Mouse (Mus musculus) left cerebral cortex, adult 2 months (tissue): ENCODE results near the gene 1700092M07Rik. TPM values are rescaled to one million over a fixed set of nuclear protein-coding genes. Genes with fewer than 3 reads are reported as not detected.
A peak's percentile ranks its signal among the peaks of the same experiment; 100 is the strongest.
"Not testable (repeated sequence)": the region's sequence is repeated elsewhere in the genome, so short reads cannot be mapped to it uniquely, and the experiment has no call there.

Source experiments
- DNase-seq, 2 experiments: peaks; one replicate each; pipeline ENCODE4 v3.0.0; 2021 to 2022; ENCODE audit warnings: low spot score in 2 of 2, mixed read lengths in 1 of 2; ENCODE audit errors: extremely low spot score in 1 of 2
- H3K27ac ChIP-seq: fragments of 200-600 bp; 2 replicates; pipeline ENCODE4 v1.8.1; 2022
- H3K4me3 ChIP-seq: fragments of 200-600 bp; 2 replicates; pipeline ENCODE4 v1.8.1; 2022
- CTCF ChIP-seq: fragments of 200-600 bp; IDR thresholded peaks from 2 replicates; pipeline ENCODE4 v1.8.1; 2022; ENCODE audit warnings: antibody characterized with exemption, mild to moderate bottlenecking, moderate library complexity
- intact Hi-C: fragments of 180-260 bp; cut with DNase I; formaldehyde crosslinking; loops from one replicate; pipeline ENCODE4 v1.15.1; 2025
- total RNA-seq, 2 experiments: library from RNA; stranded (reverse); gene quantifications; 2 replicates each; pipeline ENCODE4 v1.2.3; 2021

The 1700092M07Rik gene
- total RNA-seq, 2 experiments from 2014 or later: 1.4 to 1.8 TPM

DNA sequence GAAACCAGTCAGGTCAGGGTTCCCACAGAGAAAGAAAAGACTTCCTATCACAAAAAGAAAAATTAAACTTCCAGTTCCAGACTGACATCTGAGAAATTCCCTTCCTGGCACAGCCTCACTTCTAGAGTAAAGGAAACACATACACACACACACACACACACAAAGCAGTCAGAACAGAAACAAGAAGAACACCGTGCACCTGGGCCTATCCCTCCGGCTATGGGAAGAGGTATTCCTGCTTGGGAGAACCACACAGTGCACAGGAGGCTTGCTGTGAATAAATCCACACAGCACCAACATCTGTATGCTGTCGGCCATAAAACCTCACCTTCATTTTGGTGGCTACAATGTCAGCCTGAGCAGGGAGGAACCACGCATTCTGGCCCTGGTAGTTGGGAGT lies 29.0 kb upstream of the 1700092M07Rik start:
- no peak overlapping the region for H3K27ac ChIP-seq
- no peak for TF ChIP-seq CTCF
- DNase-seq: no peak
- H3K4me3 ChIP-seq: peak overlapping the region; percentile 88
- intact Hi-C loops: no loop called here

DNA sequence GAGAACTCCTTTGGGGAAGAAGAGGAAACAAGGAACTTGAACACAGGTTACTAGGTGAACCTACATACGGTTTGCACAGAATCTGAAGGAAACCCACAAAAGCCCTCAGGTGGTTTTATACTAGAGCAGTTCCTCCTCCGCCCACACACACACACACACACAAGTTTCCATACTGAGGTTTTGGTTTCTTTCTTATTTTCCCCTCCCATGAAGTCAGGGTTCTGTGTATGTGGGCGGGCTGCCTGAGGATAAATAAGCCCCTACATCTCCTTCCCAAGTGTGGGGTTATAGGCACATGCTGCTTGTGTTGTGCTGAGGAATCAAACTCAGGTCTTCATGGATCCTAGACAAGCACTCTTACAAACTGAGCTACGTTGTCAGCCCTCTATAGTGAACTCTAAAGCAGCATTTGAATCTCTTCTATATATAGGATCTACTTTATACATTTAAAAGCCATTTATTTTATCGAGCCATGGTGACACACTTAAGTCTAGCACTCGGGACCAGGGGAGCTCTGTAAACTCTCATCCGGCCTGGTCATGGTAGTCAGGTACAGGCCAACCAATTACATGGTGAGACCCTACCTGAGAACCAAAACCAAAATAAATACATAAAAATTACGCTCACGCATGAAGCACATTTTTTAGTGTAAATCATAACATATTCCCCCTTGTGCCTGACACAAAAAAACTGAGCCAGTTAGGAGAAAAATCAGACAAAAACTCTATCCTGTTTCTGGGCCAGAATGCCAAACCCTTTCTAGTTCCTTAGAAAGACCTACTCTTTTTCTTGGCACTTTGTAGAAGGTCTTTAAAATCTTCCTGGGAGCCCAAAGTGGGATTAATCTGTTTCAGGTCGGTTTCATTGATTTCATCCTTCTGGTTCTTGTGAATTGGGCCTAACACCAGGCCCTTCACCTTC lies 28.3 kb upstream of the 1700092M07Rik start:
- intact Hi-C loops: no loop called here

DNA sequence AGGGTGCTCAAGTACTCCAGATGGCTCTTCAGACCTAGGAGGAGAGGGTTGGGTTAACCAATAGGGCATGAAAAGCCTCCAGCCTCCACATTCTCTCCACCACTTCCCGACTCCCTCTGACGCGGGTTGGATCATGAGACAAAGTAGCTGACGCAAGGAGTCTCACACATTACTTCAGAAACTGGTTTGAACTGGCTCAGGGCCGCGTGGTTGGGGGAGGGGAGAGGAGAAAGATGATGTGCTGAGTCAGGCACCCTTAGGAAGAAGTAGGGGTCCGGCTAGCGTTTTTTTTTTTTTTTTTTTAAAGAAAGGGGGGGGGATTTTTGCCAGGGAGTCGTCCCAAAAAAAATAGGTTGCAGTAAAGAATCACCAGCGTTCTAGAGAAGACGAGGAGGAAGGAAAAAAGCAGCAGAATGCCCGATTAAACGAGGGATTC lies 27.6 kb upstream of the 1700092M07Rik start:
- intact Hi-C loops: no loop called here
- peak; percentile 56 to 66 for DNase-seq
- Histone ChIP-seq H3K4me3 (peak overlapping the region; percentile 88), H3K27ac (peak overlapping the region; percentile 93)
- no peak for TF ChIP-seq CTCF

More for the DNA sequence above, 28.3 kb upstream of the 1700092M07Rik start:
- no peak for DNase-seq
- peak overlapping the region; percentile 93 for H3K27ac ChIP-seq
- no peak for TF ChIP-seq CTCF
- H3K4me3 ChIP-seq: peak overlapping the region; percentile 88

DNA sequence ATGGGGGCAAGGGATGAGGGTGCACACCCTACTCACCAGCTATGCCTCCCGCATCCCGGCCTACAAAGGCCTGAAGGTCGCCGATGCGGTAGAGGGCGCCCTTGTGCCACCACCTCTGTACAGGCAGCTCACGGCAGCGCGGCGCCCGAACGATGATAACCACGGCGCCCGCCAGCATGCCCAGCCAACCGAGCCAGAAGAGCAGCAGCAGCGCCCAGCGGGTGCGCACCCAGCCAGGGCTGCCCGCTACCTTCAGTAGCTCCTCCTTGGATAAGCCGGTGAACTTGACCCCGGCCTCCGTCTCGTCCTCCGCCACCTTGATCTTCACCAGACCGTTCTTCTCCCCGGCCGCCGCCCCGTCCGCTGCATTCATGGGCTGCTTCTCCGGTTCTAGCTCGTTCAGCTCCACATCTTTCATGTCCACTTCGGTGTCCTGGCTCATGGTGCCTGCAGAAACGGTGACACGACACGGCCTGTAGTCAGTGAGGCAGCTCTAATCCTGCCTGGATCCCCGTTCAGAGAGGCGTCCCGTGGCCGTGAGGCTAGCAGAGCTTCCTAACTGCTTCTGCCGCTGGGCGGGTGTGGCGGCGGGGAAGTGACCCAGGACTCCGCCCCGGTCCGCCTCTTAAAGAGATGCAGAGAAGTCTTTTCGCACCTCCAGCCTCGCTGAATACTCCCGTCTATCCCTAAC lies 27.1 kb upstream of the 1700092M07Rik start:
- TF ChIP-seq CTCF: peak; percentile 73
- H3K4me3 ChIP-seq: peak overlapping the region; percentile 88
- H3K27ac ChIP-seq: peak overlapping the region; percentile 93
- intact Hi-C loops: no loop called here
- DNase-seq: peak; percentile 92

DNA sequence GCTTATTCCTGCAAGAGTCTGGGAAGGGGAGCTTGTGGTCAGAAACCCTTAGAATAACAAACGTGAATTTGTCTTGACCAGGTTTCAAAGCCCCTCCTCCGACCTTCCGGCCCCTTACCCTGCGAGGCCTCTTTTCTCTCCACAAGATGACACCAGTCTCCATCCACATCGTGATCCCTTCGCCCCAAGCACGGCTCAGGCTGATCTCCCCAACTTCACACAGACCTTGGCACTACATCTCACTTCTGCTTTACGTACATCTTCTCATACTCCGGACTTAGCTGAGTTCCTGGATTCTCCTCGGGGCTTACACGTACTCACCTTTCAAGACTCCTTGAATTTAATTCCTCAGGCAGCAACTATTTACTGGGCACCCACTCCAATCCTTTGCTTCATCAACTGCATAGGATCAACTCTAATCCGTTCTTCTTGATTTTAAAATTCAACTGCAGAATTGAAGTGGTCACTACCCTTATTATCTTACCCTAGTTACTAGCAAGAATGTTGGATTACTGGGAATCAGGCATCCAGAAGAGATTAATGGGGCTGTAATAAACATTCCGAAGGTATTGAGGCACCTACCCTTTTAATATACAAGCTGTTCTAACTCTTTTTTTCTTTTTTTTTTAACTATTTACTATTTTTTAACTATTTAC lies 26.4 kb upstream of the 1700092M07Rik start:
- intact Hi-C loops: no loop called here
- DNase-seq: no peak
- H3K27ac ChIP-seq: peak overlapping the region; percentile 93

DNA sequence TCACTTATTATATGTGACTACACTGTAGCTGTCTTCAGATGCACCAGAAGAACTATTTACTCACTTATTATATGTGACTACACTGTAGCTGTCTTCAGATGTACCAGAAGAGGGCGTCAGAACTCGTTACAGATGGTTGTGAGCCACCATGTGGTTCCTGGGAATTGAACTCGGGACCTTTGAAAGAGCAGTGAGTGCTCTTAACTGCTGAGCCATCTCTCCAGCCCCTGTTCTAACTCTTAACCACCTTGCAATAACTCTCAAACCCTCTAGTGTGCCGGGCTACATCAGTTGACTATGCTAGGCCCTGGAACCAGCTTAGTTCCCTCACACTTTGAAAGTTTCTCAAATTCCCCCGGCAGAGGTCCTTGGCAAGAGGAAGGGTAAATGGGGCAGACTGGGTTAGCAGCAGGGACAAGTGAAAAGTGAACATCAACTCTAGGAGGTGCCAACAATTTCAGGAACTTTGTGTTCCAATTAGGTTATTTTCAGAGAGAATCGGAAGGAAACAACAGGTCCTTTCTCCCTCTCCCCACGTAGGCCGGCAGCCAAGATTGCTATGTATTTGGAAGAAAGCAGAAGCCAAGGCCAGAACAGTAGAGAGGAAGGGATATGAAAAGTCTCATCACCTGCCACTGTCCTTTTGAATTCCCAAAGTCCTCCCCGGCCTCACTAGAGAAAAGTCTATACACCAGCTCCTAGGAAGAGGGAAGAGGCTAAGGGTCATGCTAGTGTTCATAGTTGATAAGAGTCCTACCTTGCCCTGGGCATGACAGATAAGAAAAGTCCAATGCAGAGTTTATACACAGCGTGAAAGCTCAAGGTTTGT lies 25.7 kb upstream of the 1700092M07Rik start:
- Histone ChIP-seq H3K4me3 (no peak overlapping the region), H3K27ac (no peak overlapping the region)
- peak; percentile 3 for TF ChIP-seq CTCF
- intact Hi-C loops: no loop called here
- DNase-seq: no peak

More for the DNA sequence above, 26.4 kb upstream of the 1700092M07Rik start:
- TF ChIP-seq CTCF: no peak
- H3K4me3 ChIP-seq: peak overlapping the region; percentile 88

DNA sequence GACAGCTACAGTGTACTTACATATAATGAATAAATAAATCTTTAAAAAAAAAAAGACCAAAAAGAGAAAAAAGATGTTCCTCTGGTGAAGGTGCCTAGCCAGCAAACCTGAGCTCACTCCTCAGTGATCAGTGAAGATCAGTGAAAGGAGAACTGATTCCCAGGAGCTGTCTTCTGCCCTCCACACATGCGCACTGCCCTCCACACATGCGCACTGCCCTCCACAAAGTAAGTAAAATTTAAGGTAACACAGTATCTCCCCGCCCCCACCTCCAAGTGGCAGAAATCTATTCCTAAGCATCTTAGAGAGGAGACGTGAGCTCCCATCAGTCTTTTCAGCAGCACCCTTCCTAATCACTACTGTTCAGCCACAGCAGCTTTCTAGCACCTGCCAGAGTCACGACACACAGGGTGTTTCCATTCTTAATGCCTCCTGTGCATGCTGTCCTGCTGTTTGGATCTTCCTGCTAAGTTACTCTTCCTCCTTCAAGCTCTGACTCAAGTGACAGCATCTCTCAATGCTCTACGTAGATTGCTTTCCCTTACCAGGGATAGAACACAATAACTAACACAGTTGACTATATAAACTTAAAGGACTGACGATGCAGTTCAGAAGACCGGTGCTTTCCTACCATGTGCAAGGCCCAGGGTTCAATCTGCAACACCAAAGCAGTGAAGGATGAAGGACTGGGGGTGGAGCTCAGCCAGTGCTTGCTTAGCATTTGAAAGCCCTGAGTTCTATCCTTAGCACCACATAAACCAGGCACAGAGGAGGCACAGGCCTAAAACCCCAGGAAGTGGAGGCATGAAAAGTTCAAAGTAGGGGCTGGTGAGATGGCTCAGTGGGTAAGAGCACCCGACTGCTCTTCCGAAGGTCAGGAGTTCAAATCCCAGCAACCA lies 24.4 kb upstream of the 1700092M07Rik start:
- Histone ChIP-seq H3K4me3 (no peak overlapping the region), H3K27ac (no peak overlapping the region)
- no peak for TF ChIP-seq CTCF
- DNase-seq: no peak
- intact Hi-C loops: no loop called here

DNA sequence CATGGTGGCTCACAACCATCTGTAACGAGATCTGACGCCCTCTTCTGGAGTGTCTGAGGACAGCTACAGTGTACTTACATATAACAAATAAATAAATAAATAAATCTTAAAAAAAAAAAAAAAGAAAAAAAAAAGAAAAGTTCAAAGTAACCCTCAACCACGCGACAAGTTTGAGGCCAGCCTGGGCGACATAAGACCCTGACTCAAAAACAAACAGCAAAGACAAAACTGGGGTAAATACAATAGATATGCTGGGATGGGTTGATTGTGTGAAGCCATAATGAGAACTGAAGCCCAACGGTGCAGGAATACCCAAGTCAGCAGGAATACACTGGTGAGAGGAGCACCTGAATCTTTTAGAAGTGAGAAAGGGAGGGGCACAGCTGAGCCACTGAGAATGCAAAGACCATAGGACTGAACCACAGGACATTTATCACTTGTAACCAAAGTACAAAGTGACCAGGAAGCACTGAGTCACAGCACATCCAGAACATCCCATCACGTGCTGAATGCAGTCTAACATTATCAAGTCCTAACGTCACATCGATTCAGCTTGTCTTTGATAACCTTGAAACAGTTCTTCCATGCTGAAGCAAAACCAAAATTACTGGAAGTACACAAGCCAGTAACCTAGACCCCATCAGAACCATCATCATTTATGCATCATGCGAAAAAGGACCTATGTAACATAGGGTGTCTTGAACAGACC lies 23.6 kb upstream of the 1700092M07Rik start:
- Histone ChIP-seq H3K27ac (no peak overlapping the region), H3K4me3 (no peak overlapping the region)
- DNase-seq: no peak
- TF ChIP-seq CTCF: no peak
- intact Hi-C loops: no loop called here

DNA sequence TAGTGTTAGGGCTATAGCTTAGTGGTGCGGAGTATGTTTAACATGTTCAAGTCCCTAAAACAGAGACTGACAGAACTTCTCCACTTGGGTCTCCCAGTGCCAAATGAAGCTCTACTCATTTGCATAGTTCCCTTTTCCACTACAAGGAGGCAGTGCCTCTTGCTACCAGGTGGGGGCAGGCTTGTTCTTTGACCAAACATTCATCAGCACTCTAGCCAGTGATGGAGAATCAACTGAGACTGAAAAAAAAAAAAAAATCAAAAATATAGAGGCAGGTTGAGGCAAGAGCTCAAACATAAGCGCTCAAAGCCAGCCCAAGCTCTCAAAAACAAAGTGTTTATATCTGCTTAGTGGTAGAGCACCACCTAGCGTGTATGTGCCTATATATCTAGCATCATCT lies 22.2 kb upstream of the 1700092M07Rik start:
- DNase-seq: peak in 1 of 2 experiments; percentile 43
- TF ChIP-seq CTCF: peak; percentile 82
- intact Hi-C loops: loop anchor here (2.0 kb wide), 1 partner anchor 150 kb away; no protein-coding TSS in a partner anchor
- H3K4me3 ChIP-seq: no peak overlapping the region
- no peak overlapping the region for H3K27ac ChIP-seq

DNA sequence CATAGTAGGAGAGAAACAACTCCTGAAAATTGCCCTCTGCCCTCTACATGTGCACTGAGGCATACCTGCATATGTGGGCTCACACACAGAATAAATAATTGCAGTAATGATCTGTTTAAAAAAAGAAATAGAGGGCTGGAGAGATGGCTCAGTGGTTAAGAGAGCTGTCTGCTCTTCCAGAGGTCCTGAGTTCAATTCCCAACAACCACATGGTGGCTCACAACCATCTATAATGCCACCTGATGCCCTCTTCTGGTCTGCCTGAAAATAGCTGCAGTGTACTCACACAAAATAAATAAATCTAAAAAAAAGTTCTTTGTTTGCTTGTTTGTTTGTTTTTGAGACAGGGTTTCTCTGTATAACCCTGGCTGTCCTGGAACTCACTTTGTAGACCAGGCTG lies 21.5 kb upstream of the 1700092M07Rik start:
- peak; percentile 44 for TF ChIP-seq CTCF
- not testable (repeated sequence) for H3K4me3 ChIP-seq, DNase-seq, H3K27ac ChIP-seq
- intact Hi-C loops: loop anchor here (2.0 kb wide), 1 partner anchor 150 kb away; no protein-coding TSS in a partner anchor
